Mouse (Mus musculus): ENCODE measurements around the gene Dnah14.

Gene Dnah14

GRCm38 (mm10) chr1:181842781-181843180 is 266.4 kb downstream of the Dnah14 start, which contains the start of gene Lbr:
Gene Lbr, minus strand, starts transcription at chr1:181843046.
- in situ Hi-C loops (cut with MboI; ENCODE audit: low pct_unique_long_range_greater_than_20kb in 1 of 2, low sequenced_read_pairs in 2 of 2, unreplicated experiment in 1 of 2): no loop called here

- in situ Hi-C loops (cut with MboI; ENCODE audit: low pct_unique_long_range_greater_than_20kb in 1 of 2, low sequenced_read_pairs in 2 of 2, unreplicated experiment in 1 of 2): no loop called here
Measured at GRCm38 (mm10) chr1:181844874-181845547, 268.7 kb downstream of the Dnah14 start.

GRCm38 (mm10) chr1:181845767-181846166 is 269.4 kb downstream of the Dnah14 start:
- in situ Hi-C loops (cut with MboI; ENCODE audit: low pct_unique_long_range_greater_than_20kb in 1 of 2, low sequenced_read_pairs in 2 of 2, unreplicated experiment in 1 of 2): no loop called here

- in situ Hi-C loops (cut with MboI; ENCODE audit: low pct_unique_long_range_greater_than_20kb in 1 of 2, low sequenced_read_pairs in 2 of 2, unreplicated experiment in 1 of 2): no loop called here
Measured at GRCm38 (mm10) chr1:181847396-181847795, 271.0 kb downstream of the Dnah14 start.

- in situ Hi-C loops (cut with MboI; ENCODE audit: low pct_unique_long_range_greater_than_20kb in 1 of 2, low sequenced_read_pairs in 2 of 2, unreplicated experiment in 1 of 2): no loop called here
Measured at GRCm38 (mm10) chr1:181848210-181848609, 271.9 kb downstream of the Dnah14 start.

- in situ Hi-C loops (cut with MboI; ENCODE audit: low pct_unique_long_range_greater_than_20kb in 1 of 2, low sequenced_read_pairs in 2 of 2, unreplicated experiment in 1 of 2): no loop called here
Measured at GRCm38 (mm10) chr1:181850441-181850840, 274.1 kb downstream of the Dnah14 start.

GRCm38 (mm10) chr1:181851521-181852310 is 275.4 kb downstream of the Dnah14 start:
- in situ Hi-C loops (cut with MboI; ENCODE audit: low pct_unique_long_range_greater_than_20kb in 1 of 2, low sequenced_read_pairs in 2 of 2, unreplicated experiment in 1 of 2): no loop called here

GRCm38 (mm10) chr1:181852466-181852865 is 276.1 kb downstream of the Dnah14 start:
- in situ Hi-C loops (cut with MboI; ENCODE audit: low pct_unique_long_range_greater_than_20kb in 1 of 2, low sequenced_read_pairs in 2 of 2, unreplicated experiment in 1 of 2): no loop called here

- in situ Hi-C loops (cut with MboI; ENCODE audit: low pct_unique_long_range_greater_than_20kb in 1 of 2, low sequenced_read_pairs in 2 of 2, unreplicated experiment in 1 of 2): no loop called here
Measured at GRCm38 (mm10) chr1:181853081-181853736, 276.9 kb downstream of the Dnah14 start.

GRCm38 (mm10) chr1:181854829-181855228 is 278.5 kb downstream of the Dnah14 start:
- in situ Hi-C loops (cut with MboI; ENCODE audit: low pct_unique_long_range_greater_than_20kb in 1 of 2, low sequenced_read_pairs in 2 of 2, unreplicated experiment in 1 of 2): no loop called here

- in situ Hi-C loops (cut with MboI; ENCODE audit: low pct_unique_long_range_greater_than_20kb in 1 of 2, low sequenced_read_pairs in 2 of 2, unreplicated experiment in 1 of 2): no loop called here
Measured at GRCm38 (mm10) chr1:181856329-181856728, 280.0 kb downstream of the Dnah14 start.

GRCm38 (mm10) chr1:181860659-181861058 is 284.3 kb downstream of the Dnah14 start:
- in situ Hi-C loops (cut with MboI; ENCODE audit: low pct_unique_long_range_greater_than_20kb in 1 of 2, low sequenced_read_pairs in 2 of 2, unreplicated experiment in 1 of 2): no loop called here

- in situ Hi-C loops (cut with MboI; ENCODE audit: low pct_unique_long_range_greater_than_20kb in 1 of 2, low sequenced_read_pairs in 2 of 2, unreplicated experiment in 1 of 2): no loop called here
Measured at GRCm38 (mm10) chr1:181861181-181861902, 285.0 kb downstream of the Dnah14 start.

GRCm38 (mm10) chr1:181862676-181863374 is 286.5 kb downstream of the Dnah14 start:
- in situ Hi-C loops (cut with MboI; ENCODE audit: low pct_unique_long_range_greater_than_20kb in 1 of 2, low sequenced_read_pairs in 2 of 2, unreplicated experiment in 1 of 2): no loop called here

GRCm38 (mm10) chr1:181863431-181863830 is 287.1 kb downstream of the Dnah14 start:
- in situ Hi-C loops (cut with MboI; ENCODE audit: low pct_unique_long_range_greater_than_20kb in 1 of 2, low sequenced_read_pairs in 2 of 2, unreplicated experiment in 1 of 2): no loop called here

Data from mouse embryonic stem cell (cell line).